Mouse (Mus musculus) heart, postnatal 0 days (tissue): Measurements from ENCODE around the gene Pex11a. TPM values are rescaled to one million over a fixed set of nuclear protein-coding genes. Genes with fewer than 3 reads are reported as not detected.
A peak's percentile ranks its signal among the peaks of the same experiment; 100 is the strongest.

Source experiments
- ATAC-seq: fragments of 200-750 bp; cut with Nextera tagmentation; 2 replicates; pipeline ENCODE4 v1.8.0; 2017; ENCODE audit warnings: low read depth, moderate number of reproducible peaks, moderate library complexity; ENCODE audit not compliant: insufficient read depth
- DNase-seq: peaks from one replicate; pipeline ENCODE4 v3.0.0-alpha.2; 2016; ENCODE audit warnings: low spot score
- H3K27ac ChIP-seq: fragments of 300-500 bp; sonication (generic); 2 replicates; pipeline ENCODE4 v1.5.1; 2014; ENCODE audit warnings: low read depth, mild to moderate bottlenecking
- H3K27me3 ChIP-seq: fragments of 300-500 bp; sonication (generic); 2 replicates; pipeline ENCODE4 v1.6.1; 2014; ENCODE audit warnings: low read length, mixed read lengths; ENCODE audit not compliant: control insufficient read depth, insufficient read depth
- H3K36me3 ChIP-seq: fragments of 300-500 bp; sonication (generic); replicated peaks from 2 replicates; pipeline ENCODE4 v1.6.1; 2014; ENCODE audit warnings: low read length, mixed read lengths; ENCODE audit not compliant: control insufficient read depth, insufficient read depth
- H3K4me1 ChIP-seq: fragments of 300-500 bp; sonication (generic); 2 replicates; pipeline ENCODE4 v1.6.1; 2014; ENCODE audit warnings: antibody characterized with exemption; ENCODE audit not compliant: control insufficient read depth, insufficient read depth
- H3K4me2 ChIP-seq: fragments of 300-500 bp; sonication (generic); 2 replicates; pipeline ENCODE4 v1.6.1; 2014; ENCODE audit warnings: low read depth, mild to moderate bottlenecking, low read length, moderate library complexity
- H3K4me3 ChIP-seq: fragments of 300-500 bp; sonication (generic); 2 replicates; pipeline ENCODE4 v1.5.1; 2014; ENCODE audit warnings: low read depth, low read length
- H3K9ac ChIP-seq: fragments of 300-500 bp; sonication (generic); replicated peaks from 2 replicates; pipeline ENCODE4 v1.6.1; 2014; ENCODE audit warnings: low read depth, low read length, mixed read lengths
- H3K9me3 ChIP-seq: fragments of 300-500 bp; sonication (generic); replicated peaks from 2 replicates; pipeline ENCODE4 v1.6.1; 2016; ENCODE audit warnings: low read length; ENCODE audit not compliant: control insufficient read depth
- CTCF ChIP-seq: IDR thresholded peaks from 2 replicates; pipeline ENCODE4 v1.5.1; 2016; ENCODE audit warnings: antibody characterized with exemption, control low read depth, low read depth
- EP300 ChIP-seq: IDR thresholded peaks from 2 replicates; pipeline ENCODE4 v1.6.1; 2016; ENCODE audit warnings: antibody characterized with exemption, low read depth
- WGBS: fragments of 180-500 bp; shearing (Covaris S2); extraction: QIAGEN DNeasy Blood & Tissue Kit; methylation state at CpG from one replicate; pipeline ENCODE4 v1.1.7; 2014; 5-methylcytosine and 5-hydroxymethylcytosine counted together
- polyA plus RNA-seq: library from polyadenylated mRNA; unstranded; fragments of >200 nt; fragmentation: Nextera tagmentation; extraction: Ambion mirVana; gene quantifications from 2 replicates; pipeline ENCODE4 v1.2.1, GENCODE M21; 2015
- total RNA-seq: library from RNA; depleted of rRNA; stranded (reverse); fragments of >200 nt; gene quantifications from 2 replicates; pipeline ENCODE4 v1.2.3, GENCODE M21; 2014; ENCODE audit warnings: low replicate concordance

Pex11a gene
- total and polyA plus RNA-seq, 2 experiments from 2014 or later = 0.04 to 11.6 TPM

GRCm38 (mm10) chr7:79727091-79727490, 15.8 kb downstream of the Pex11a start:
- no peaks in the 10 kb centered on the region for H3K9me3 ChIP-seq
- TF ChIP-seq CTCF = peak; percentile 79
- no peak for TF ChIP-seq EP300
- no peak overlapping the region for H3K4me2 ChIP-seq
- no peak overlapping the region for H3K4me3 ChIP-seq
- ATAC-seq (peak; percentile 45; the same call in 1 of the 2 replicates), DNase-seq (peak; percentile 40)
- H3K27ac ChIP-seq = no peak overlapping the region
- 6% methylated on average over 2 of the region's 2 CpGs for WGBS
- no peaks in the 10 kb centered on the region for H3K36me3 ChIP-seq
- H3K4me1 ChIP-seq = no peaks in the 10 kb centered on the region; the same call in 1 of the 2 replicates
- peaks cover 12% of the 10 kb centered on the region; the same call in 1 of the 2 replicates for H3K27me3 ChIP-seq
- H3K9ac ChIP-seq = no peak overlapping the region

DNA sequence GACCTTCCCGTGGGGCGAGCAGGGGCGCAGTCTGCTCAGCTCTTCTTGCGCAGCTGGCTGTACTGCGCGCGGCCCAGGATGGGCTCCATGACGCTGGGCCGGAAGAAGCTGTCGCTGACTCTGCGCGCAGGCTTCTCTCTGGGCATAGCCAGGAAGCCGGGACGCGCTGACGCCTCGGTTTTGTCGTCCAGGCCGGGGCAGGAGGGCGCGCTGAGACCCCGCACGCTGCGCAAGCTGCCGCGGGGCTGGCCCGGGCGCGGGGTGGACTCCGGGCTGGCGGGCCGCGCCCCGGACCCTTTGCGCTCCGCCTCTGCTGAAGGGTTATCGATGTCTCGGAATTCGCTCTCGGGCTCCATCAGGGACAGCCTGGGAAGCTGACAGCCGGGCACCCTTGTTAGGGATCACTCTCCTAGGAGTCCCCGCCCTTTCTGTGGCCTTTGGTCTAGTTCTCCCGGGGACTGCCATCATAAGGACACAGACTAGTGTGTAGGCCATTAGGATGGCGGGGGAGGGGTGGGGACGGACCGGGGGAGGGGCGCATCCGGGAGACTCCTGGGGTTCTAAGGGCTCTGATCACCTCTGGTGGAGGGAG, 21.4 kb downstream of the Pex11a start:
- ATAC-seq (peak; percentile 90), DNase-seq (peak; percentile 63)
- Histone ChIP-seq H3K36me3 (no peaks in the 10 kb centered on the region), H3K9ac (peak overlapping the region; percentile 76), H3K4me3 (peak overlapping the region; percentile 78), H3K27me3 (0 out of 2 replicates have a peak, but pooled peaks cover 3% of the 10 kb centered on the region), H3K4me1 (peaks cover 3% of the 10 kb centered on the region; the same call in 1 of the 2 replicates), H3K9me3 (no peaks in the 10 kb centered on the region), H3K27ac (peak overlapping the region; percentile 78), H3K4me2 (peak overlapping the region; percentile 92)
- TF ChIP-seq EP300 (no peak), CTCF (no peak)
- WGBS = under 1% methylated on average over 46 of the region's 48 CpGs

DNA sequence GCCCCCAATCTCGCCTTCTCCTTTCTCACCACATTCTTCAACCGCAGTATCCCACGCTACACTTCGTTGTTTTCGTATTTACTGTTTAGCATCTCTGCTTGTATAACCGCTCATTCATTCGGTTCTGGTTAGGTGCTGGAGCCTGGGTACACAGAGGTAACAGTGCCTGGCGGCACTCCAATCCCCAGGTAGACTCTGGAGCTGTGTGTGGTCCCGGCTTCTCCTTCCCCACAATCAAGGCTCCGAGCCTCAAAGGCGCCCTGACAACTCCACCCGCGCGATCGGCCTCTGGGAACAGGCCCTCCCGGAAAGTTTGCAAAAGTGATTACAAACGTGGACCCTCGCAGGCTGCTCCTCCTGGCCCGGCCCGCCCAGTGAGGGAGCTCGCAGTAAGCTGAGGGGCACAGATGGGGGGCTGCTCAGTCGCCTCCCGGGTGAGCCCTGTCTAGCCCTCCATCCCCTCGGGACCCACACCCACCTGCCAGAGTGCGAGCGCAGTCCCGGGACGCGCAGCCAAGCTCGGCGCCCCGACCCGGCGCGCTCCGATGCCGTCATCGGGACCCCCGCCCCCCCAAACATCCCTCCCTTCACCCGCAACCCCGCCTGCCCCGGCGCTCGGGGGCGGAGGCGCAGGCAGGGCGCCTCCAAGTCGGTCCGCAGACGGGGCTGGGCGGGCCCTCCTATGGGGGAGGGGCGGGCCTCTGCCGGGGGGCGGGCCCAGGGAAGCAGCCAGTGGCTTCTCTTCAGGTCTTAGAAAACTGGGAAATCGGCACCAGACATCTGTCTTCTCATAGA, 27.5 kb downstream of the Pex11a start, which contains the start of gene Kif7:
Gene Kif7, minus strand, starts transcription at position 534 of the 795 bp plus-strand sequence.
- TF ChIP-seq CTCF (no peak), EP300 (no peak)
- no peaks in the 10 kb centered on the region for H3K9me3 ChIP-seq
- under 1% methylated on average over 51 of the region's 55 CpGs for WGBS
- no peaks in the 10 kb centered on the region for H3K4me1 ChIP-seq
- H3K27ac ChIP-seq = no peak within 1 kb of the TSS
- DNase-seq (peak; percentile 68), ATAC-seq (peak; percentile 90)
- peak within 1 kb of the TSS; percentile 85 for H3K4me3 ChIP-seq
- peak within 1 kb of the TSS; percentile 98 for H3K4me2 ChIP-seq
- no peaks in the 10 kb centered on the region for H3K36me3 ChIP-seq
- H3K27me3 ChIP-seq = peaks cover 8% of the 10 kb centered on the region
- peak within 1 kb of the TSS; percentile 72 for H3K9ac ChIP-seq

GRCm38 (mm10) chr7:79710831-79711230, 32.1 kb downstream of the Pex11a start:
- H3K4me2 ChIP-seq = no peak overlapping the region
- H3K9me3 ChIP-seq = no peaks in the 10 kb centered on the region
- DNase-seq (no peak), ATAC-seq (no peak)
- no peaks in the 10 kb centered on the region for H3K36me3 ChIP-seq
- no peak overlapping the region for H3K27ac ChIP-seq
- H3K27me3 ChIP-seq = peaks cover 22% of the 10 kb centered on the region
- no peak overlapping the region for H3K4me3 ChIP-seq
- WGBS = 49% methylated on average over 17 of the region's 17 CpGs
- no peak for TF ChIP-seq EP300
- no peak for TF ChIP-seq CTCF
- H3K9ac ChIP-seq = no peak overlapping the region
- H3K4me1 ChIP-seq = no peaks in the 10 kb centered on the region

DNA sequence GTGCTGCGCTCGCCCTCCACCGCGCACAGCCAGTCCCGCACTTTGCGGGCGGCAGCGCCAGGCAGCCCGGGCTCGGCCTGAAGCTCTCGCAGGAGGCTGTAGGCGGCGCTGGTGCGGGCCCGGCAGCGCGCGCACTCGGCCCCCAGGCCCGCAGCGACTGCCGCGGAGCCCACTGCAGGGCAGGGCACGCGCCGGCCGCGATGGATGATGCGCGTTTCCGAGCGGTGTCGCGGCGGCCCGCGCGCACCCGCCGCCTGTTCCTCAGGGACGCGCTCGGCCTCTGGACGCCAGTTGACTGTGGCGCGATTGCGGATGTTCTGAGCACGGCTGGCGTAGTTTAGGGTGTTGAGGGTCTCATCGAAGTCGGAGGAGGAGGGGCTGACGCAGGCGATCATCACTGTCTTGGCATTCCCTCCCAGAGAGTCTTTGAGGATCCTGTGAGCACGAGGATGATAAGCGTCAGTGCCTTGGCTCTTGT, 32.8 kb downstream of the Pex11a start:
- 4% methylated on average over 55 of the region's 55 CpGs for WGBS
- Histone ChIP-seq H3K4me1 (no peaks in the 10 kb centered on the region), H3K4me2 (peak overlapping the region; percentile 59), H3K4me3 (peak overlapping the region; percentile 37), H3K27ac (no peak overlapping the region), H3K9ac (no peak overlapping the region), H3K9me3 (no peaks in the 10 kb centered on the region), H3K36me3 (no peaks in the 10 kb centered on the region), H3K27me3 (peaks cover 22% of the 10 kb centered on the region)
- TF ChIP-seq CTCF (peak; percentile 16; the same call in 1 of the 2 replicates), EP300 (no peak)
- DNase-seq (peak; percentile 30), ATAC-seq (peak; percentile 69)
